Mouse (Mus musculus) CH12.LX (cell line): Measurements from ENCODE around the gene Apobec3. TPM values are rescaled to one million over a fixed set of nuclear protein-coding genes. Genes with fewer than 3 reads are reported as not detected.
A peak's percentile ranks its signal among the peaks of the same experiment; 100 is the strongest.

Source experiments
- DNase-seq: peaks from one replicate; pipeline ENCODE4 v3.0.0-alpha.2; 2013; ENCODE audit errors: extremely low read depth
- H3K27ac ChIP-seq: 2 replicates; pipeline ENCODE4 v1.5.1; 2012; ENCODE audit warnings: low read depth, mild to moderate bottlenecking, control low read depth, moderate library complexity; ENCODE audit not compliant: insufficient read depth
- H3K27me3 ChIP-seq: replicated peaks from 2 replicates; pipeline ENCODE3; 2012; ENCODE audit warnings: inconsistent platforms
- H3K36me3 ChIP-seq, 2 experiments: replicated peaks in 1 of 2; 2 replicates each; pipeline versions ENCODE3 to v1.6.1; 2012; ENCODE audit warnings: inconsistent platforms in 1 of 2, low read length in 1 of 2, mild to moderate bottlenecking in 1 of 2, mixed read lengths in 1 of 2, moderate library complexity in 1 of 2; ENCODE audit not compliant: control insufficient read depth in 1 of 2, insufficient read depth in 1 of 2
- H3K4me1 ChIP-seq, 2 experiments: 2 replicates each; pipeline ENCODE4 v1.6.1; 2012; ENCODE audit warnings: inconsistent platforms in 1 of 2, moderate library complexity in 1 of 2; ENCODE audit not compliant: insufficient read depth in 2 of 2, control insufficient read depth in 1 of 2
- H3K4me2 ChIP-seq: 2 replicates; pipeline ENCODE4 v1.6.1; 2012; ENCODE audit warnings: low read depth, mild to moderate bottlenecking, control low read depth; ENCODE audit not compliant: poor library complexity, insufficient read depth, severe bottlenecking
- H3K4me3 ChIP-seq, 3 experiments: fragments of 150-350 bp in 1 of 3; sonication (generic) in 1 of 3; replicated peaks in 1 of 3; 2 replicates each; pipeline versions ENCODE3 to v1.5.1; 2011 to 2012; ENCODE audit warnings: low read depth in 2 of 3, low read length in 2 of 3, mild to moderate bottlenecking in 2 of 3, moderate library complexity in 2 of 3, control low read depth in 1 of 3, improper control_type of control experiment in 1 of 3, inconsistent platforms in 1 of 3, mixed read lengths in 1 of 3; ENCODE audit not compliant: poor library complexity in 1 of 3
- H3K79me2 ChIP-seq: replicated peaks from 2 replicates; pipeline ENCODE4 v1.6.1; 2012; ENCODE audit warnings: mild to moderate bottlenecking, moderate library complexity; ENCODE audit not compliant: control insufficient read depth, poor library complexity, insufficient read depth, severe bottlenecking; ENCODE audit errors: extremely low read depth
- H3K9ac ChIP-seq: 2 replicates; pipeline ENCODE4 v1.6.1; 2012; ENCODE audit warnings: low read depth, mild to moderate bottlenecking, control low read depth, moderate library complexity; ENCODE audit not compliant: insufficient read depth
- H3K9me3 ChIP-seq: replicated peaks from 2 replicates; pipeline ENCODE3; 2012; ENCODE audit warnings: low read length, inconsistent platforms, mixed read lengths
- BHLHE40 ChIP-seq: IDR thresholded peaks from 2 replicates; pipeline ENCODE4 v1.6.1; 2011; ENCODE audit warnings: mild to moderate bottlenecking, low read depth, low read length, improper control_type of control experiment
- CHD1 ChIP-seq: IDR thresholded peaks from 2 replicates; pipeline ENCODE4 v1.6.1; 2012; ENCODE audit warnings: low read depth, low read length, improper control_type of control experiment, inconsistent platforms
- CHD2 ChIP-seq: IDR thresholded peaks from 2 replicates; pipeline ENCODE4 v1.6.1; 2011; ENCODE audit warnings: low read length, improper control_type of control experiment
- CTCF ChIP-seq, 2 experiments: IDR thresholded peaks in 1 of 2; conservative IDR thresholded peaks in 1 of 2; 2 replicates each; pipeline ENCODE4 v1.5.1; 2011 to 2012; ENCODE audit warnings: low read depth in 2 of 2, low read length in 2 of 2, improper control_type of control experiment in 1 of 2, inconsistent platforms in 1 of 2, mild to moderate bottlenecking in 1 of 2, moderate library complexity in 1 of 2
- ELF1 ChIP-seq: IDR thresholded peaks from 2 replicates; pipeline ENCODE4 v1.6.1; 2014; ENCODE audit warnings: low read depth, mild to moderate bottlenecking, inconsistent platforms, low read length, improper control_type of control experiment
- JUND ChIP-seq: conservative IDR thresholded peaks from 2 replicates; pipeline ENCODE4 v1.6.1; 2011; ENCODE audit warnings: low read depth, low read length, improper control_type of control experiment
- MAFK ChIP-seq: IDR thresholded peaks from 2 replicates; pipeline ENCODE4 v1.6.1; 2011; ENCODE audit warnings: low read length, improper control_type of control experiment; ENCODE audit not compliant: insufficient replicate concordance
- MXI1 ChIP-seq: IDR thresholded peaks from 2 replicates; pipeline ENCODE4 v1.6.1; 2011; ENCODE audit warnings: mild to moderate bottlenecking, low read depth, low read length, improper control_type of control experiment
- MYC ChIP-seq: IDR thresholded peaks from 2 replicates; pipeline ENCODE4 v1.6.1; 2011; ENCODE audit warnings: low read depth, mild to moderate bottlenecking, improper control_type of control experiment, low read length
- NELFE ChIP-seq: IDR thresholded peaks from 2 replicates; pipeline ENCODE4 v1.6.1; 2011; ENCODE audit warnings: low read depth, low read length, improper control_type of control experiment
- NRF1 ChIP-seq: IDR thresholded peaks from 2 replicates; pipeline ENCODE4 v1.6.1; 2014; ENCODE audit warnings: low read depth, mild to moderate bottlenecking, inconsistent platforms, low read length, improper control_type of control experiment, moderate library complexity
- PAX5 ChIP-seq: IDR thresholded peaks from 2 replicates; pipeline ENCODE4 v1.6.1; 2012; ENCODE audit warnings: low read length, inconsistent platforms, mixed read lengths
- POLR2A ChIP-seq: IDR thresholded peaks from 2 replicates; pipeline ENCODE4 v1.6.1; 2011; ENCODE audit warnings: low read depth, mild to moderate bottlenecking, improper control_type of control experiment, low read length
- TBP ChIP-seq: conservative IDR thresholded peaks from 2 replicates; pipeline ENCODE4 v1.6.1; 2011; ENCODE audit warnings: low read depth, low read length, improper control_type of control experiment
- TCF12 ChIP-seq: IDR thresholded peaks from 2 replicates; pipeline ENCODE4 v1.6.1; 2014; ENCODE audit warnings: low read depth, mild to moderate bottlenecking, inconsistent platforms, low read length, improper control_type of control experiment
- UBTF ChIP-seq: IDR thresholded peaks from 2 replicates; pipeline ENCODE4 v1.6.1; 2012; ENCODE audit warnings: low read depth, mild to moderate bottlenecking, inconsistent platforms, low read length, improper control_type of control experiment, moderate library complexity
- USF1 ChIP-seq: IDR thresholded peaks from 2 replicates; pipeline ENCODE4 v1.6.1; 2014; ENCODE audit warnings: low read depth, mild to moderate bottlenecking, inconsistent platforms, low read length, improper control_type of control experiment
- USF2 ChIP-seq: conservative IDR thresholded peaks from 2 replicates; pipeline ENCODE4 v1.6.1; 2011; ENCODE audit warnings: low read depth, low read length, improper control_type of control experiment
- ZC3H11A ChIP-seq: IDR thresholded peaks from 2 replicates; pipeline ENCODE4 v1.6.1; 2012; ENCODE audit warnings: low read depth, mild to moderate bottlenecking, inconsistent platforms, low read length, improper control_type of control experiment
- ZKSCAN1 ChIP-seq: IDR thresholded peaks from 2 replicates; pipeline ENCODE4 v1.6.1; 2012; ENCODE audit warnings: low read depth, inconsistent platforms, low read length, improper control_type of control experiment, borderline replicate concordance
- ZMIZ1 ChIP-seq: IDR thresholded peaks from 2 replicates; pipeline ENCODE4 v1.6.1; 2012; ENCODE audit warnings: low read depth, mild to moderate bottlenecking, inconsistent platforms, low read length, improper control_type of control experiment
- dilution Hi-C: fragments of 300-500 bp; cut with MboI; formaldehyde crosslinking; loops from 2 replicates; pipeline ENCODE4 v1.14.3; 2020; ENCODE audit warnings: low sequenced_read_pairs; ENCODE audit not compliant: extremely low pct_unique_long_range_greater_than_20kb, extremely low pct_ligation_motif_present
- in situ Hi-C: fragments of 300-500 bp; cut with MboI; formaldehyde crosslinking; loops from 3 replicates; pipeline ENCODE4 v1.14.3; 2019; ENCODE audit warnings: low sequenced_read_pairs, low pct_ligation_motif_present, low pct_unique_long_range_greater_than_20kb, mixed read lengths
- polyA plus RNA-seq: library from polyadenylated mRNA; unstranded; fragments of >175 nt; gene quantifications from 2 replicates; pipeline ENCODE4 v1.2.1, GENCODE M21; 2012; ENCODE audit warnings: low read depth; ENCODE audit not compliant: insufficient read length
- total RNA-seq, 2 experiments: library from RNA; depleted of rRNA; stranded (reverse); fragments of 300-350 nt in 1 of 2; fragments of >200 nt in 1 of 2; gene quantifications; 2 replicates each; pipeline ENCODE4 v1.2.3; 2012 to 2014

The Apobec3 gene
- total and polyA plus RNA-seq, 3 experiments: 3.9 to 94.3 (median 10.4) TPM

DNA sequence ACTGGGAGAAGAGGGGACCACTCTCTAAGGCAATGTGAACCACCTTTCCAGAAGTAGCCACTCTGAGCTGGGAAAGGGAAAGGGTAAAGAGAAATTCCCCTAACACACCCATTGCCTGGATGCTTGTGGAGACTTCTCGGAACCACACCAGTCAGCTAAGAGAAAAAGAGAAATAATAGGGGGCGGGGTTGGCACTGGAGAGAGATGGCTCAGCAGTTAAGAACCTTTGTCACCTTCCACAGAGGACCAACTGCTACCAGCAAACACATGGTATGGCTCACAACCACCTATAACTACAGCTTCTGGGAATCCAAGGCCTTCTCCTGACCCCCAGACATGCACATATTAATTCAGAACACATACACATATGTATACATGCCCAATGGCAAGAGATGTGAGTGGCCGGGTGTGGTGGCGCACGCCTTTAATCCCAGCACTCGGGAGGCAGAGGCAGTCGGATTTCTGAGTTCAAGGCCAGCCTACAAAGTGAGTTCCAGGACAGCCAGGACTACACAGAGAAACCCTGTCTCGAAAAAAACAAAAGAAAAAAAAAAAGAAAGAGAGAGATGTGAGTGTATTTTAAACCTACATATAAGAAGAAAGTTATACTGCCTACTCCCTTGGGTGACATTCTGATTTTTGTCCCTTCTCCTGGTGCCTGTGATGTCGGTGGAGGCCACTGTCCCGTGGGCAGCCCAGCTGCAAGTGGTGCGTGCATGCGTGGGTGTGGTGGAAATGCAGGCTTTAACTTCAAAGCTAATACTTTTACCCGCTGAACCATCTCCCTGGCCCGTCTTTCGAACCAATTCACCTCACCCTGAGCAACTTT, 1.8 kb downstream of the Apobec3 start:
- H3K4me3 ChIP-seq: peak overlapping the region in 1 of 3 experiments; percentile 11
- in situ Hi-C loops (no loop called here), dilution Hi-C loops (no loop called here)
- H3K27me3 ChIP-seq: no peaks in the 10 kb centered on the region
- H3K27ac ChIP-seq: no peak overlapping the region
- DNase-seq: no peak
- H3K9ac ChIP-seq: no peak overlapping the region
- peaks cover 0 to 11% of the 10 kb centered on the region in 2 experiments; a peak in 1 of 4 replicates for H3K4me1 ChIP-seq
- no peaks in the 10 kb centered on the region for H3K79me2 ChIP-seq
- H3K9me3 ChIP-seq: peaks cover 67% of the 10 kb centered on the region
- TF ChIP-seq USF1 (no peak), BHLHE40 (no peak), MYC (no peak), TBP (no peak), ZC3H11A (no peak), NELFE (no peak)
- H3K4me2 ChIP-seq: no peak overlapping the region
- H3K36me3 ChIP-seq: no peaks in the 10 kb centered on the region

DNA sequence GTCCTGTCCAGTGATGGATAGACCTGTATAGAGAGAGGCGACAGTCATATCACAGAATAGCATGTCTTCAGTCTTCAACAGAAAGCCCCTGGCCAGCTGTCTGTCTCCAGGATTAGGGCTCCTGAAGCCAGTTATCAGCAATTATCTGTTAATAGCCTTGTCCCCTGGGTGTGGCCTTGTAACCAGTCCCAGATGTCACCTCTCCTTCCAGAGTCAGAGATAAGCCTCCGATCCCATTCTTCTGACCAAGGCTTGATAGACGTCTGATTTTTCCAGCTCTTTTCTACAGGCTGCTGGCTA, 2.3 kb downstream of the Apobec3 start:
- TF ChIP-seq USF2: no peak
- TF ChIP-seq ZKSCAN1: no peak
- in situ Hi-C loops (no loop called here), dilution Hi-C loops (no loop called here)
- Histone ChIP-seq H3K4me3 (no peak overlapping the region), H3K4me2 (no peak overlapping the region), H3K79me2 (no peaks in the 10 kb centered on the region), H3K27ac (no peak overlapping the region), H3K36me3 (no peaks in the 10 kb centered on the region), H3K9me3 (peaks cover 73% of the 10 kb centered on the region), H3K9ac (no peak overlapping the region), H3K4me1 (peaks cover 0 to 15% of the 10 kb centered on the region in 2 experiments; a peak in 1 of 4 replicates), H3K27me3 (no peaks in the 10 kb centered on the region)
- no peak for DNase-seq

DNA sequence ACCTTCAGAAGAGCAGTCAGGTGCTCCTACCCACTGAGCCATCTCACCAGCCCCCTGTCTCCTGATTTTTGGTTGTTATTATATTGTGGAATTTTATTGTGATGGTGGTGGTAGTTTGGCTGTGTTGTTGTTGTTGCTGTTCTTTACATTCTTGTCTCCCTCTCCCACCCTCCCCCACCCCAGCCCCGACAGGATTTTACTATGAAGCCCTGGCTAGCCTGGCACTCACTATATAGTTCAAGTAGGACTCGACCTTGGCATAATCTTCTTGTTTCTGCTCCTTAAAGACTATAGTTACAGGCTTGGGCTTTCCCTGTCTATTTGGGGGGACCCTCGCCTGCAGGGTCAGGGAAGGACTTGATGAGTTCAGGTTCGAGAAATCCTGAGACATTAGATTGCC, 2.9 kb downstream of the Apobec3 start:
- no peak for DNase-seq
- in situ Hi-C loops (no loop called here), dilution Hi-C loops (no loop called here)
- Histone ChIP-seq H3K27ac (no peak overlapping the region), H3K9ac (no peak overlapping the region), H3K36me3 (no peaks in the 10 kb centered on the region), H3K4me3 (peak overlapping the region in 1 of 3 experiments; percentile 13), H3K4me2 (no peak overlapping the region), H3K79me2 (no peaks in the 10 kb centered on the region), H3K9me3 (peaks cover 76% of the 10 kb centered on the region), H3K4me1 (peaks cover 2 to 19% of the 10 kb centered on the region in 2 experiments), H3K27me3 (no peaks in the 10 kb centered on the region)
- TF ChIP-seq CHD1 (no peak), USF1 (no peak), MXI1 (no peak), CTCF (conservative IDR thresholded peaks at IDR 0.05 in 1 of 2, IDR thresholded peaks at IDR 0.05 in 1 of 2; ENCODE audit: low read depth in 2 of 2, low read length in 2 of 2) (no peak), POLR2A (no peak), UBTF (no peak), CHD2 (no peak), MAFK (no peak), ZMIZ1 (no peak), NELFE (no peak), PAX5 (no peak), JUND (no peak), ELF1 (no peak), TCF12 (no peak), MYC (no peak), NRF1 (no peak), BHLHE40 (no peak)
